In genomic region chr6:84538681-84539080, GRCm38 (mm10) we compare ENCODE assay signal across 14 mouse cellular contexts. TPM values are rescaled to one million over a fixed set of nuclear protein-coding genes. Genes with fewer than 3 reads are reported as not detected.
DNase-seq lines count a peak whose midpoint lies in the region.
"Had no signal": no experiment of that assay in that cellular context is flagged by ENCODE, and none has a peak within 500 bp of the region (broad histone marks: within the 10 kb centered on the region; RNA-seq: fewer than 3 reads in every experiment).

No protein-coding gene starts in this region.

- peak; percentile 47 to 75 for DNase-seq in adrenal gland, adult (ENCODE audit: inconsistent age in 2 of 2, low spot score in 1 of 2)
- no peak for DNase-seq in adrenal gland, adult 8-10 months
- peak; percentile 30 for DNase-seq in adrenal gland, postnatal 14 days
- no peak for DNase-seq in adrenal gland, postnatal 4 days (ENCODE audit: low spot score in 2 of 2)
- peak; percentile 21 for DNase-seq in adrenal gland, postnatal 25 days
- no peak for DNase-seq in neural tube, embryonic 10.5 days (ENCODE audit: extremely low spot score, low spot score)
- DNase-seq: B cell, adult 2 months; cerebellum, adult 11-12 months; cerebellum, adult 2 months; cerebellum, adult 9-10 months; cerebellum, postnatal 10 days; cerebellum, postnatal 25 days; forebrain, postnatal 0 days had no signal

RNA-seq across cellular contexts. Expression of gene Cyp26b1, which starts 55.0 kb away (rescaled TPM):
- total RNA-seq in adrenal gland, adult 8-10 months (2022) = 10 to 100 TPM in 2 of 4 experiments, 1 to 10 TPM in 2; 6.6 to 57.7 (median 15.7) TPM
- total RNA-seq in adrenal gland, postnatal 14 days (2021) = 3.3 and 4.2 TPM in 2 replicates
- total RNA-seq in adrenal gland, postnatal 4 days (2021) = 10 to 100 TPM; 18.7 to 21.0 TPM
- 4.2 and 4.6 TPM in 2 replicates for total RNA-seq in adrenal gland, postnatal 25 days (2021)
- total RNA-seq: CH12.LX had no signal

Comparison
In these comparisons a context has a peak if more than half of its experiments do, and no peak if none do; other contexts are left out.
1. DNase-seq: peak in adrenal gland, adult (2 of 2), adrenal gland, postnatal 14 days (single experiment) and adrenal gland, postnatal 25 days (single experiment); none in adrenal gland, adult 8-10 months (single experiment), adrenal gland, postnatal 4 days (0 of 2) and neural tube, embryonic 10.5 days (single experiment).